Mouse (Mus musculus): ENCODE measurements around the gene Ndufs8. TPM values are rescaled to one million over a fixed set of nuclear protein-coding genes. Genes with fewer than 3 reads are reported as not detected.

Ndufs8 gene
- polyA plus RNA-seq, 1 experiment from 2014 or later = 361 TPM

DNA sequence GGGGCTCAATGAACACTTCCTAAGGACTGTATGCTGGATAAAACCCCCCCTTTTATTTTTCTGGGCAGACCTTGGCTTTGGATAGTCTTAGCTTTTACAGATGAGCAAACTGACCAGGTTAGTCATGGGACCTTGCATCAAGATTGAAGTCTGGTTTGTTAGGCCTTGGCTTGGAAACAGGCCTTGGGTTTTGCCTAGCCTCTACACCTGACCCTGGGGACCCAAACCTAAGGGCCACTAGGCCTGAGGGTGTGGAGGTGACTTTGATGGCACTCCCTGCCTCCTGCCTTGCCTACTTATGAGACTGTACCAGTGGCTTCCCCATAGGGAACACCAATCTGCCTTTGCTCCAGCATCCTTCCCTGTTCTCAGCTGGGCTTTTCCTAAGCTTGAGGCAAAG is 7.4 kb upstream of the Ndufs8 start:
- no peak for ATAC-seq (ENCODE audit: extremely low read depth, insufficient number of reproducible peaks, low FRiP score, low TSS enrichment)
- H3K36me3 ChIP-seq = no peaks in the 10 kb centered on the region
- H3K4me2 ChIP-seq = no peak overlapping the region

GRCm38 (mm10) chr19:3916727-3917126 is 4.2 kb upstream of the Ndufs8 start:
- Histone ChIP-seq H3K4me3 (no peak overlapping the region), H3K9ac (no peak overlapping the region), H3K4me1 (peaks cover 23% of the 10 kb centered on the region), H3K27ac (replicated peaks) (no peak overlapping the region), H3K4me2 (no peak overlapping the region), H3K36me3 (no peaks in the 10 kb centered on the region), H3K27me3 (replicated peaks) (no peaks in the 10 kb centered on the region), H3K9me3 (no peaks in the 10 kb centered on the region)
- ATAC-seq (ENCODE audit: extremely low read depth, insufficient number of reproducible peaks, low FRiP score, low TSS enrichment) = no peak
- 69% methylated on average over 11 of the region's 11 CpGs for WGBS

More for the DNA sequence above, 7.4 kb upstream of the Ndufs8 start:
- H3K4me3 ChIP-seq = no peak overlapping the region
- no peaks in the 10 kb centered on the region for H3K27me3 ChIP-seq (replicated peaks)
- H3K9me3 ChIP-seq = no peaks in the 10 kb centered on the region
- no peak overlapping the region for H3K27ac ChIP-seq (replicated peaks)
- peaks cover 18% of the 10 kb centered on the region for H3K4me1 ChIP-seq
- H3K9ac ChIP-seq = no peak overlapping the region

- H3K27ac ChIP-seq (replicated peaks) = no peak overlapping the region
- no peak for ATAC-seq (ENCODE audit: extremely low read depth, insufficient number of reproducible peaks, low FRiP score, low TSS enrichment)
- H3K4me2 ChIP-seq = no peak overlapping the region
- no peak overlapping the region for H3K4me3 ChIP-seq
- no peak overlapping the region for H3K9ac ChIP-seq
- WGBS = 78% methylated on average over 5 of the region's 5 CpGs
- H3K4me1 ChIP-seq = peaks cover 26% of the 10 kb centered on the region
- no peaks in the 10 kb centered on the region for H3K9me3 ChIP-seq
- no peaks in the 10 kb centered on the region for H3K27me3 ChIP-seq (replicated peaks)
- peaks cover 19% of the 10 kb centered on the region for H3K36me3 ChIP-seq
These were observed 2.0 kb upstream of the Ndufs8 start for GRCm38 (mm10) chr19:3914535-3914934.

DNA sequence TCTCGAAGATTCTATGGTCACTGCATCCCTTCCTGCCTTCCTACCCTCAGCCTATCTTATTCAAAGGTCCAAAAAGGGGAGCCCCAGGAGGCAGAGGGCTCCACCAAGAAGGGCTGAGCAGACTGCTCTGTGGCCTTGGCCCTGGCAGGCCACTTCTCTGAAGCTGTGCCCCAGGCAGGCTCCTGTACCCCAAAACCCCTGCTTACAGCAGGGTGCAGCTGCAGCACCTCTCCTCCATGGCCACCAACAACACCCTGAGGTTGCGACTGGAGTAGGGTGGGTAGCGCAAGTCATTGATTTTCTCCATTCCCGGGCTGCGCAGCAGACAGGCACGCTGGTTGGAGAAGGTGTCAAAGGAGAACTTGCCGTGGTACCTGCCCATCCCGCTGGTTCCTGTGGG is 1.1 kb upstream of the Ndufs8 start:
- H3K4me2 ChIP-seq = peak overlapping the region; percentile 79
- 83% methylated on average over 8 of the region's 8 CpGs for WGBS
- H3K4me3 ChIP-seq = peak overlapping the region; percentile 86
- ATAC-seq (ENCODE audit: extremely low read depth, insufficient number of reproducible peaks, low FRiP score, low TSS enrichment) = no peak
- H3K9me3 ChIP-seq = no peaks in the 10 kb centered on the region
- peaks cover 21% of the 10 kb centered on the region for H3K4me1 ChIP-seq
- H3K36me3 ChIP-seq = peaks cover 27% of the 10 kb centered on the region
- no peaks in the 10 kb centered on the region for H3K27me3 ChIP-seq (replicated peaks)
- peak overlapping the region; percentile 72 for H3K9ac ChIP-seq
- H3K27ac ChIP-seq (replicated peaks) = peak overlapping the region; percentile 75

- WGBS = 79% methylated on average over 5 of the region's 5 CpGs
- Histone ChIP-seq H3K27ac (replicated peaks) (no peak overlapping the region), H3K36me3 (peaks cover 35% of the 10 kb centered on the region), H3K9ac (no peak overlapping the region), H3K27me3 (replicated peaks) (no peaks in the 10 kb centered on the region), H3K4me3 (no peak overlapping the region), H3K4me2 (no peak overlapping the region), H3K9me3 (no peaks in the 10 kb centered on the region), H3K4me1 (peaks cover 44% of the 10 kb centered on the region)
- ATAC-seq (ENCODE audit: extremely low read depth, insufficient number of reproducible peaks, low FRiP score, low TSS enrichment) = no peak
These were observed 2.4 kb downstream of the Ndufs8 start for GRCm38 (mm10) chr19:3910206-3910605.

DNA sequence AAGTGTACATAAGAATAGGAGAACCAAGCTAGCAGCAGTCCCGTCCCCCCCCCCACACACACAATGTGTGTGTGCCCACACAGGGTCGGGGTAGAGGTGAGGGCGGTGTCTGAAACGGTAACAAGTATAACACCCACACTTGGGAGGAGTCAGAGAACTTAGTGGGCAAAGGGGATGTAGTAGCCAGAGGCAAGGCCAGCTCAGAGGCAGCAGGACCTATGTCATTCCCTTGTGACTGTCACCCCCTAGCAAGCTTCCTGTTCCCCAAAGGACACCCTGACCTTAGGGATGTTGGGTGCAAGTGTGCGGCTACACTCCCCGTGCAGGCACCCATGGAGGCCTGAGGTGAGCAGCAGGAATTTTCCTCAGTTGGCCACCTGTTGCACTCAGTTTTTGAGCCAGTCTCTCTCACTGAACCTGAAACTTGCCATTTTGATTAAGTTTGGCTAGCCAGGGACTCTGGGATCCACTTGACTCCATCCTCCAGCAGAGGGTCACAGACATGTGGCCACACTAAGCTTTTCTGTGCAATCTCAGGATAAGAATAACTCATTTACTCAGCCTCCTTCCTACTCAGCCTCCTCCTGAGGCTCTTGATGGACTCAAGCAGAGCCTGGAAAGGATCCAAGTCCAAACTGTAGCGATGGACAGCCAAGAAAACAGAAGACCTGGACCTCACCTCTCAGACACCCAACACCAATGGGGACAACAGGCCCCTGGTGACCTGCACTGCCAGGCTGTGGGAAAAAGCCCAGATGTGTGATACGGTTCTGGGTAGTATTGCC is 4.5 kb downstream of the Ndufs8 start:
- Histone ChIP-seq H3K4me2 (peak overlapping the region; percentile 82), H3K27me3 (replicated peaks) (no peaks in the 10 kb centered on the region), H3K4me1 (peaks cover 50% of the 10 kb centered on the region), H3K9ac (peak overlapping the region; percentile 84), H3K27ac (replicated peaks) (no peak overlapping the region), H3K4me3 (peak overlapping the region; percentile 67; the same call in 1 of the 2 replicates), H3K9me3 (no peaks in the 10 kb centered on the region), H3K36me3 (peaks cover 47% of the 10 kb centered on the region)
- WGBS = 78% methylated on average over 8 of the region's 8 CpGs
- no peak for ATAC-seq (ENCODE audit: extremely low read depth, insufficient number of reproducible peaks, low FRiP score, low TSS enrichment)

GRCm38 (mm10) chr19:3906795-3907786 is 5.5 kb downstream of the Ndufs8 start, which contains the start of gene Tcirg1:
TSS of gene Tcirg1 (minus strand) at chr19:3907133.
- H3K27me3 ChIP-seq (replicated peaks) = no peaks in the 10 kb centered on the region
- WGBS = 5% methylated on average over 36 of the region's 36 CpGs
- H3K9ac ChIP-seq = peak within 1 kb of the TSS; percentile 84
- H3K4me3 ChIP-seq = peak within 1 kb of the TSS; percentile 67
- peaks cover 57% of the 10 kb centered on the region for H3K36me3 ChIP-seq
- H3K9me3 ChIP-seq = no peaks in the 10 kb centered on the region
- peak within 1 kb of the TSS; percentile 82 for H3K4me2 ChIP-seq
- H3K27ac ChIP-seq (replicated peaks) = peak within 1 kb of the TSS; percentile 88
- ATAC-seq (ENCODE audit: extremely low read depth, insufficient number of reproducible peaks, low FRiP score, low TSS enrichment) = peak; percentile 80
- H3K4me1 ChIP-seq = peaks cover 48% of the 10 kb centered on the region

DNA sequence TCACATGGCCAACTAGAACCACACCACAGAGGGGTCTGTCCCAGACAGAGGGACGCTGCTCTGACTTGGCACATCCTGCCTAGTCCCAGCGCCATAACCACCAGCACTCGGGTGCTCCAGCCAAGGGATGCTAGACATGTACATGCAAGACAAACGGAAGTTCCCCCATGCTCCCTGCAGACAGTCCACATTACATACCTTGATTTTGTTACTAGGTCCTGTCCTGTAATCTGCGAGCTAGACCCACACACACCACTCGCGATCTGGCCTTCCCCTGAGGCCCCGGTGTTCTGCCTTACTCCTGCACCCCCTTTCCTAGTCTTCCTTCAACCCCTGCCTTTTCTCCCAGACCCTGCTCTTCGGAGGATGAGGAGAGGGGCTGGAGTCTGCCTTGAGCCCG is 6.2 kb downstream of the Ndufs8 start:
- no peak for ATAC-seq (ENCODE audit: extremely low read depth, insufficient number of reproducible peaks, low FRiP score, low TSS enrichment)
- peaks cover 63% of the 10 kb centered on the region for H3K36me3 ChIP-seq

DNA sequence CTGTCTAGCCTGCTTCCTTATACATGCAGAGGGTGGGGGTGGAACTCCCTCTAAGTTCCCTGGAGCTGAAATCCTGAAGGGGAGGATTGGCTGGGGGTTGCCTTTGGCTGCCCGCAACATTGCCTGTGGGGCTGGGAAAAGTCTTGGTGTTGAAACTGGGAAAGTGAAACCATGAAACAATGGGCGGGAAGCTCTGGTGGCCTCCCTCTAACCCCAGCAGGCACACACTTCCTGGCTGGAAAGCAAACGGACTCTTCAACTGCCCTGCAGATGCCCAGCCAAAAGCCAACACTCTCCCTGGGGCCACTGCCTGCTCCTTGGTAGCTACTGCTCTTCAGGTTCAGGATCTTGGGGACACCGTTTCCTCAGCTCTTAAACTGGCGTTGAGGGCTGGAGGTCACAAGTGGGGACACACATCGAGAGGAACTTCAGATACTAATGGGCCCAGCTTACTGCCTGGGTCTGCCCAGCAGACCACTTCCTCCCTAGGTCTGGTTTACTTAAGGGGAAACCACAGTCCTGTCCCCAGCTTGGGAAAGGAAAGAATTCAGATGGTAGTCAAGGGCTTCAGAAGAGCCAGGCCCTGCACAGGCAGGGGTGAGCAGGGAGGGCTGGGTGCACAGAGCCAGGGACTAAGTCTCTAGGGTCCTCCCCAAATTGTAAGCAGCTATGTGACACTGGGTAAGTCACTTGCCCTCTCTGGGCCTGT is 7.2 kb downstream of the Ndufs8 start:
- Histone ChIP-seq H3K36me3 (peaks cover 58% of the 10 kb centered on the region), H3K9me3 (no peaks in the 10 kb centered on the region), H3K4me2 (peak overlapping the region; percentile 82), H3K4me3 (peak overlapping the region; percentile 67), H3K9ac (peak overlapping the region; percentile 84), H3K4me1 (peaks cover 38% of the 10 kb centered on the region), H3K27me3 (replicated peaks) (no peaks in the 10 kb centered on the region), H3K27ac (replicated peaks) (peak overlapping the region; percentile 88)
- ATAC-seq (ENCODE audit: extremely low read depth, insufficient number of reproducible peaks, low FRiP score, low TSS enrichment) = no peak
- WGBS = 31% methylated on average over 6 of the region's 6 CpGs

More for the DNA sequence above, 6.2 kb downstream of the Ndufs8 start:
- peaks cover 40% of the 10 kb centered on the region for H3K4me1 ChIP-seq
- no peaks in the 10 kb centered on the region for H3K27me3 ChIP-seq (replicated peaks)
- peak overlapping the region; percentile 82 for H3K4me2 ChIP-seq
- peak overlapping the region; percentile 88 for H3K27ac ChIP-seq (replicated peaks)
- peak overlapping the region; percentile 67 for H3K4me3 ChIP-seq
- H3K9me3 ChIP-seq = no peaks in the 10 kb centered on the region
- H3K9ac ChIP-seq = peak overlapping the region; percentile 84
- WGBS = 26% methylated on average over 10 of the region's 10 CpGs

DNA sequence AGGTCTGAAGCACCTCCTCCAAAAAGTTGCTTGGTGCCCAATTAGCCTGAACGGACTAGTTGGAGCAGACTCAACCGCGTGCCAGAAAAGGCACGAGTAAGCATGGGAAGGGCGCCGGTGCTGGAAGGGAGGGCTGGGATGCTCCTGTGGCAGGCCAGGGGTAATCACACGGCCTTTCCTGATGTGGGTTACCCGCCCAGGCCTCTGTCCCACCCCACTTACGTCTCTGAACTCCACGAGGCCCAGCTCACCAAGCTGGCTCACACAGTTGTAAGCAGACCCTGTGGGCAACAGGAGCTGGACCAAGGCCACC is 8.3 kb downstream of the Ndufs8 start:
- Histone ChIP-seq H3K36me3 (peaks cover 55% of the 10 kb centered on the region), H3K27ac (replicated peaks) (peak overlapping the region; percentile 88; the same call in 1 of the 2 replicates), H3K4me1 (peaks cover 38% of the 10 kb centered on the region), H3K9me3 (no peaks in the 10 kb centered on the region), H3K27me3 (replicated peaks) (no peaks in the 10 kb centered on the region), H3K4me3 (peak overlapping the region; percentile 67), H3K4me2 (peak overlapping the region; percentile 82), H3K9ac (peak overlapping the region; percentile 84; the same call in 1 of the 2 replicates)
- WGBS = 65% methylated on average over 10 of the region's 10 CpGs
- ATAC-seq (ENCODE audit: extremely low read depth, insufficient number of reproducible peaks, low FRiP score, low TSS enrichment) = no peak
